Mouse (Mus musculus): Measurements from ENCODE around the gene Mtmr6.

DNA sequence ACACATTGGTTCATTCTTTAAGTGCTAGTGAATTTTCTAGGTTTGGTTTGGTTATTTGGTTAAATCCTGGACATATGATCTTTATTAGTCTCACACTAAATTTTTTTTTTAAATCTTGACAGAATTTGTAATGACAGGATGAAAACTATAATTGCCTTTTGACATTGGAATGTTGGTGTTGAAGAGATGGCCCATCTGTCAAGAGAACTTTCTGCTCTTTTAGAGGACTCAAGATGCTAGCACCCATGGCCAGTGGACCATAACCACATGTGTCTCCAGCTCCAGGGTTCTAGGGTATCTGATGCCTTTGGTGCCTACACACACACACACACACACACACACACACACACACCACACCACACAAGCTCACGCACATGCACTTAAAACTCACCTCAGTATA is 7.2 kb upstream of the Mtmr6 start:
- TF ChIP-seq POLR2AphosphoS2 (IDR thresholded peaks at IDR 0.05; ENCODE audit: low read depth, low read length) (no peak), USF1 (IDR thresholded peaks at IDR 0.05; ENCODE audit: low read depth, low read length) (no peak)

Data from CH12.LX (cell line).